Mouse (Mus musculus) CH12.LX (cell line): Measurements from ENCODE around the gene Gm20388. TPM values are rescaled to one million over a fixed set of nuclear protein-coding genes. Genes with fewer than 3 reads are reported as not detected.
A peak's percentile ranks its signal among the peaks of the same experiment; 100 is the strongest.

Experiments used
- DNase-seq: peaks from one replicate; pipeline ENCODE4 v3.0.0-alpha.2; 2013; ENCODE audit errors: extremely low read depth
- H3K27ac ChIP-seq: 2 replicates; pipeline ENCODE4 v1.5.1; 2012; ENCODE audit warnings: low read depth, mild to moderate bottlenecking, control low read depth, moderate library complexity; ENCODE audit not compliant: insufficient read depth
- H3K27me3 ChIP-seq: replicated peaks from 2 replicates; pipeline ENCODE3; 2012; ENCODE audit warnings: inconsistent platforms
- H3K36me3 ChIP-seq, 2 experiments: replicated peaks in 1 of 2; 2 replicates each; pipeline versions ENCODE3 to v1.6.1; 2012; ENCODE audit warnings: inconsistent platforms in 1 of 2, low read length in 1 of 2, mild to moderate bottlenecking in 1 of 2, mixed read lengths in 1 of 2, moderate library complexity in 1 of 2; ENCODE audit not compliant: control insufficient read depth in 1 of 2, insufficient read depth in 1 of 2
- H3K4me1 ChIP-seq, 2 experiments: 2 replicates each; pipeline ENCODE4 v1.6.1; 2012; ENCODE audit warnings: inconsistent platforms in 1 of 2, moderate library complexity in 1 of 2; ENCODE audit not compliant: insufficient read depth in 2 of 2, control insufficient read depth in 1 of 2
- H3K4me2 ChIP-seq: 2 replicates; pipeline ENCODE4 v1.6.1; 2012; ENCODE audit warnings: low read depth, mild to moderate bottlenecking, control low read depth; ENCODE audit not compliant: poor library complexity, insufficient read depth, severe bottlenecking
- H3K4me3 ChIP-seq, 3 experiments: fragments of 150-350 bp in 1 of 3; sonication (generic) in 1 of 3; replicated peaks in 1 of 3; 2 replicates each; pipeline versions ENCODE3 to v1.5.1; 2011 to 2012; ENCODE audit warnings: low read depth in 2 of 3, low read length in 2 of 3, mild to moderate bottlenecking in 2 of 3, moderate library complexity in 2 of 3, control low read depth in 1 of 3, improper control_type of control experiment in 1 of 3, inconsistent platforms in 1 of 3, mixed read lengths in 1 of 3; ENCODE audit not compliant: poor library complexity in 1 of 3
- H3K79me2 ChIP-seq: replicated peaks from 2 replicates; pipeline ENCODE4 v1.6.1; 2012; ENCODE audit warnings: mild to moderate bottlenecking, moderate library complexity; ENCODE audit not compliant: control insufficient read depth, poor library complexity, insufficient read depth, severe bottlenecking; ENCODE audit errors: extremely low read depth
- H3K9ac ChIP-seq: 2 replicates; pipeline ENCODE4 v1.6.1; 2012; ENCODE audit warnings: low read depth, mild to moderate bottlenecking, control low read depth, moderate library complexity; ENCODE audit not compliant: insufficient read depth
- H3K9me3 ChIP-seq: replicated peaks from 2 replicates; pipeline ENCODE3; 2012; ENCODE audit warnings: low read length, inconsistent platforms, mixed read lengths
- BHLHE40 ChIP-seq: IDR thresholded peaks from 2 replicates; pipeline ENCODE4 v1.6.1; 2011; ENCODE audit warnings: mild to moderate bottlenecking, low read depth, low read length, improper control_type of control experiment
- CHD1 ChIP-seq: IDR thresholded peaks from 2 replicates; pipeline ENCODE4 v1.6.1; 2012; ENCODE audit warnings: low read depth, low read length, improper control_type of control experiment, inconsistent platforms
- CHD2 ChIP-seq: IDR thresholded peaks from 2 replicates; pipeline ENCODE4 v1.6.1; 2011; ENCODE audit warnings: low read length, improper control_type of control experiment
- CTCF ChIP-seq, 2 experiments: IDR thresholded peaks in 1 of 2; conservative IDR thresholded peaks in 1 of 2; 2 replicates each; pipeline ENCODE4 v1.5.1; 2011 to 2012; ENCODE audit warnings: low read depth in 2 of 2, low read length in 2 of 2, improper control_type of control experiment in 1 of 2, inconsistent platforms in 1 of 2, mild to moderate bottlenecking in 1 of 2, moderate library complexity in 1 of 2
- E2F4 ChIP-seq: IDR thresholded peaks from 2 replicates; pipeline ENCODE4 v1.6.1; 2011; ENCODE audit warnings: low read depth, low read length, improper control_type of control experiment; ENCODE audit not compliant: insufficient replicate concordance
- ELF1 ChIP-seq: IDR thresholded peaks from 2 replicates; pipeline ENCODE4 v1.6.1; 2014; ENCODE audit warnings: low read depth, mild to moderate bottlenecking, inconsistent platforms, low read length, improper control_type of control experiment
- IRF4 ChIP-seq: IDR thresholded peaks from 2 replicates; pipeline ENCODE4 v1.6.1; 2014; ENCODE audit warnings: low read depth, mild to moderate bottlenecking, inconsistent platforms, low read length, improper control_type of control experiment
- JUN ChIP-seq: IDR thresholded peaks from 2 replicates; pipeline ENCODE4 v1.6.1; 2011; ENCODE audit warnings: low read depth, mild to moderate bottlenecking, low read length, improper control_type of control experiment, moderate library complexity; ENCODE audit not compliant: insufficient read depth
- KAT2A ChIP-seq: IDR thresholded peaks from 2 replicates; pipeline ENCODE4 v1.6.1; 2012; ENCODE audit warnings: low read length, improper control_type of control experiment, inconsistent platforms; ENCODE audit not compliant: insufficient replicate concordance
- MAX ChIP-seq: IDR thresholded peaks from 2 replicates; pipeline ENCODE4 v1.6.1; 2011; ENCODE audit warnings: low read length, improper control_type of control experiment
- MAZ ChIP-seq: IDR thresholded peaks from 2 replicates; pipeline ENCODE4 v1.6.1; 2012; ENCODE audit warnings: low read depth, mild to moderate bottlenecking, inconsistent platforms, low read length, improper control_type of control experiment, moderate library complexity
- MXI1 ChIP-seq: IDR thresholded peaks from 2 replicates; pipeline ENCODE4 v1.6.1; 2011; ENCODE audit warnings: mild to moderate bottlenecking, low read depth, low read length, improper control_type of control experiment
- MYC ChIP-seq: IDR thresholded peaks from 2 replicates; pipeline ENCODE4 v1.6.1; 2011; ENCODE audit warnings: low read depth, mild to moderate bottlenecking, improper control_type of control experiment, low read length
- NELFE ChIP-seq: IDR thresholded peaks from 2 replicates; pipeline ENCODE4 v1.6.1; 2011; ENCODE audit warnings: low read depth, low read length, improper control_type of control experiment
- NRF1 ChIP-seq: IDR thresholded peaks from 2 replicates; pipeline ENCODE4 v1.6.1; 2014; ENCODE audit warnings: low read depth, mild to moderate bottlenecking, inconsistent platforms, low read length, improper control_type of control experiment, moderate library complexity
- PAX5 ChIP-seq: IDR thresholded peaks from 2 replicates; pipeline ENCODE4 v1.6.1; 2012; ENCODE audit warnings: low read length, inconsistent platforms, mixed read lengths
- POLR2A ChIP-seq: IDR thresholded peaks from 2 replicates; pipeline ENCODE4 v1.6.1; 2011; ENCODE audit warnings: low read depth, mild to moderate bottlenecking, improper control_type of control experiment, low read length
- POLR2AphosphoS2 ChIP-seq: IDR thresholded peaks from 2 replicates; pipeline ENCODE4 v1.6.1; 2011; ENCODE audit warnings: low read depth, low read length, improper control_type of control experiment
- RAD21 ChIP-seq: IDR thresholded peaks from 2 replicates; pipeline ENCODE4 v1.6.1; 2011; ENCODE audit warnings: low read depth, mild to moderate bottlenecking, low read length, improper control_type of control experiment, moderate library complexity
- SIN3A ChIP-seq: IDR thresholded peaks from 2 replicates; pipeline ENCODE4 v1.6.1; 2012; ENCODE audit warnings: low read length, improper control_type of control experiment, inconsistent platforms
- SMC3 ChIP-seq: IDR thresholded peaks from 2 replicates; pipeline ENCODE4 v1.6.1; 2011; ENCODE audit warnings: low read depth, low read length, improper control_type of control experiment
- TBP ChIP-seq: conservative IDR thresholded peaks from 2 replicates; pipeline ENCODE4 v1.6.1; 2011; ENCODE audit warnings: low read depth, low read length, improper control_type of control experiment
- TCF12 ChIP-seq: IDR thresholded peaks from 2 replicates; pipeline ENCODE4 v1.6.1; 2014; ENCODE audit warnings: low read depth, mild to moderate bottlenecking, inconsistent platforms, low read length, improper control_type of control experiment
- UBTF ChIP-seq: IDR thresholded peaks from 2 replicates; pipeline ENCODE4 v1.6.1; 2012; ENCODE audit warnings: low read depth, mild to moderate bottlenecking, inconsistent platforms, low read length, improper control_type of control experiment, moderate library complexity
- USF1 ChIP-seq: IDR thresholded peaks from 2 replicates; pipeline ENCODE4 v1.6.1; 2014; ENCODE audit warnings: low read depth, mild to moderate bottlenecking, inconsistent platforms, low read length, improper control_type of control experiment
- USF2 ChIP-seq: conservative IDR thresholded peaks from 2 replicates; pipeline ENCODE4 v1.6.1; 2011; ENCODE audit warnings: low read depth, low read length, improper control_type of control experiment
- ZC3H11A ChIP-seq: IDR thresholded peaks from 2 replicates; pipeline ENCODE4 v1.6.1; 2012; ENCODE audit warnings: low read depth, mild to moderate bottlenecking, inconsistent platforms, low read length, improper control_type of control experiment
- ZKSCAN1 ChIP-seq: IDR thresholded peaks from 2 replicates; pipeline ENCODE4 v1.6.1; 2012; ENCODE audit warnings: low read depth, inconsistent platforms, low read length, improper control_type of control experiment, borderline replicate concordance
- ZNF384 ChIP-seq: IDR thresholded peaks from 2 replicates; pipeline ENCODE4 v1.6.1; 2012; ENCODE audit warnings: low read depth, low read length, improper control_type of control experiment, inconsistent platforms
- dilution Hi-C: fragments of 300-500 bp; cut with MboI; formaldehyde crosslinking; loops from 2 replicates; pipeline ENCODE4 v1.14.3; 2020; ENCODE audit warnings: low sequenced_read_pairs; ENCODE audit not compliant: extremely low pct_unique_long_range_greater_than_20kb, extremely low pct_ligation_motif_present
- in situ Hi-C: fragments of 300-500 bp; cut with MboI; formaldehyde crosslinking; loops from 3 replicates; pipeline ENCODE4 v1.14.3; 2019; ENCODE audit warnings: low sequenced_read_pairs, low pct_ligation_motif_present, low pct_unique_long_range_greater_than_20kb, mixed read lengths
- polyA plus RNA-seq: library from polyadenylated mRNA; unstranded; fragments of >175 nt; gene quantifications from 2 replicates; pipeline ENCODE4 v1.2.1, GENCODE M21; 2012; ENCODE audit warnings: low read depth; ENCODE audit not compliant: insufficient read length
- total RNA-seq, 2 experiments: library from RNA; depleted of rRNA; stranded (reverse); fragments of 300-350 nt in 1 of 2; fragments of >200 nt in 1 of 2; gene quantifications; 2 replicates each; pipeline ENCODE4 v1.2.3; 2012 to 2014

Gene Gm20388
- total and polyA plus RNA-seq, 3 experiments = 14.8 to 26.3 (median 22.2) TPM

- H3K9me3 ChIP-seq = peaks cover 2% of the 10 kb centered on the region
- H3K36me3 ChIP-seq = no peaks in the 10 kb centered on the region
- no peak for TF ChIP-seq MXI1
- peak; percentile 69 for TF ChIP-seq RAD21
- TF ChIP-seq USF1 = no peak
- no peak for TF ChIP-seq IRF4
- no peak for TF ChIP-seq KAT2A
- TF ChIP-seq CTCF (conservative IDR thresholded peaks at IDR 0.05 in 1 of 2, IDR thresholded peaks at IDR 0.05 in 1 of 2; ENCODE audit: low read depth in 2 of 2, low read length in 2 of 2) = peak; percentile 61 to 83
- TF ChIP-seq POLR2A = no peak
- no peak for TF ChIP-seq NELFE
- no peak for TF ChIP-seq PAX5
- TF ChIP-seq NRF1 = no peak
- TF ChIP-seq SMC3 = peak; percentile 85
- no peak for TF ChIP-seq E2F4
- TF ChIP-seq ELF1 = no peak
- no peak for TF ChIP-seq MYC
- TF ChIP-seq ZNF384 = no peak
- TF ChIP-seq CHD2 = no peak
- no peak for TF ChIP-seq BHLHE40
- no peak for TF ChIP-seq TBP
- no peak for TF ChIP-seq TCF12
- TF ChIP-seq JUN = no peak
- TF ChIP-seq USF2 = no peak
- TF ChIP-seq SIN3A = no peak
- TF ChIP-seq UBTF = no peak
- TF ChIP-seq MAZ = no peak
- TF ChIP-seq CHD1 = no peak
- TF ChIP-seq ZKSCAN1 = no peak
- no peak for TF ChIP-seq POLR2AphosphoS2
- no peak for TF ChIP-seq MAX
- 0 out of 2 replicates have a peak, but pooled peaks have one; percentile 3 for TF ChIP-seq ZC3H11A
- no peak overlapping the region for H3K9ac ChIP-seq
- in situ Hi-C loops (loop anchor here (5.0 kb wide), 1 partner anchor 41 kb away; no protein-coding TSS in a partner anchor), dilution Hi-C loops (no loop called here)
- H3K27me3 ChIP-seq = peaks cover 9% of the 10 kb centered on the region
- H3K4me3 ChIP-seq = no peak overlapping the region
- H3K27ac ChIP-seq = no peak overlapping the region
- H3K4me1 ChIP-seq = peaks cover 8 to 31% of the 10 kb centered on the region in 2 experiments
- no peak overlapping the region for H3K4me2 ChIP-seq
- no peaks in the 10 kb centered on the region for H3K79me2 ChIP-seq
- no peak for DNase-seq
Observed at GRCm38 (mm10) chr8:120363552-120364071, 453.0 kb downstream of the Gm20388 start.
